ENCODE assay signal across 16 mouse cellular contexts in the genomic region with DNA sequence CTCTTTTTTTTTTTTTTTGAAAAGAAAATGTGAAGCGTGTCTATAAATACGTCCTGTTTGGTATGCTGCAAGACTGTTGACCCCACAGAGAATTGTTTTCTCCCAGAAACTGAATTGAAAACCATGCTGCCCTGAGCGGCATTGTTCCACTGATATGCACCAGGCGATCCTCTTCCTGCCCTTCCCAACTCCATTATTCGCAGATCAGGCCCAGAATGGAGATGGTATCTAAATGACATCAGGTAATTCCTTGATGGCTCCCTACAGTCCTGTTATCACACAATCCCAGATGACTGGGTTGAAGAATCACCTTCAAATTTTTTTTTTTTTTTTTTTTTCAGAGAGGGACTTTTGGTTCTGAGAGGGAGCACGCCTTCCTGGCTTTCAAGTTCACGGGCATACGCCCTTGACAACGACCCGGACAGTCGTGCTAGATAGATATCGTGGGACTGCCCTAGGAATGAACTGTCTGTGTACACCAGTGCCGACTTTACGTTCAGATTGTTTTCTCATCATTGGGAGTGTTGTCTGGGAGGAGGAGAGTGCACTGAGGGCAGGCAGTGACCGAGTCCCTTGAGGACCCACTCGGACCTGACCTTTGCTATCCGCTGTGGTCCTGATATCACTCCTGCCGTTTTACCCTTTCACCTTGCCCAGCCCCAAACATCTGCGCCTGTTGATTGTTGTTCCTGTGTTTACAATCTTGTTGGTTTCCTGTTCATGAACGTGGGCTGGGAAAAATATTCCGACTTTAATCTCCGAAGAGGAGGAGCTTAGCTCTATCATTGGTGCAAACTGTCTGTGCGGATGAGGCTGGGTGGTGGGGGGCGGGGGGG. TPM values are rescaled to one million over a fixed set of nuclear protein-coding genes. Genes with fewer than 3 reads are reported as not detected.
DNase-seq lines count a peak whose midpoint lies in the region; ATAC-seq and TF ChIP-seq lines count a peak whose summit lies in the region.
"Had no signal": no experiment of that assay in that cellular context is flagged by ENCODE, and none has a peak within 500 bp of the region (broad histone marks: within the 10 kb centered on the region; RNA-seq: fewer than 3 reads in every experiment).

No protein-coding gene starts in this region.

- H3K36me3 ChIP-seq in forebrain, postnatal 0 days (ENCODE audit: insufficient read depth): no peaks in the 10 kb centered on the region
- no peaks in the 10 kb centered on the region for H3K36me3 ChIP-seq in forebrain, embryonic 15.5 days
- H3K36me3 ChIP-seq in liver, embryonic 11.5 days (ENCODE audit: control insufficient read depth, insufficient read depth, low read length): no peaks in the 10 kb centered on the region
- H3K36me3 ChIP-seq in heart, embryonic 12.5 days: no peaks in the 10 kb centered on the region
- H3K36me3 ChIP-seq: embryonic facial prominence, embryonic 13.5 days; G1E; hindbrain, embryonic 12.5 days; neural tube, embryonic 12.5 days had no signal

- TF ChIP-seq CTCF in forebrain, postnatal 0 days (IDR thresholded peaks at IDR 0.05; ENCODE audit: low read depth): no peak

- H3K9ac ChIP-seq in forebrain, postnatal 0 days: no peak overlapping the region
- no peak overlapping the region for H3K9ac ChIP-seq in forebrain, embryonic 15.5 days (replicated peaks)
- H3K9ac ChIP-seq in liver, embryonic 11.5 days (ENCODE audit: low read depth, low read length): no peak overlapping the region
- H3K9ac ChIP-seq in heart, embryonic 12.5 days: no peak overlapping the region
- H3K9ac ChIP-seq: embryonic facial prominence, embryonic 13.5 days; hindbrain, embryonic 12.5 days; neural tube, embryonic 12.5 days had no signal

- 72% methylated on average over 24 of the region's 24 CpGs for WGBS in forebrain, postnatal 0 days
- 79% methylated on average over 24 of the region's 24 CpGs for WGBS in forebrain, embryonic 15.5 days
- WGBS in liver, embryonic 11.5 days: 51% methylated on average over 24 of the region's 24 CpGs
- WGBS in heart, embryonic 12.5 days: 38% methylated on average over 24 of the region's 24 CpGs

- H3K27me3 ChIP-seq in forebrain, postnatal 0 days (ENCODE audit: insufficient read depth, low read length): peaks cover 8% of the 10 kb centered on the region; the same call in 1 of the 2 replicates
- peaks cover 8% of the 10 kb centered on the region; the same call in 1 of the 2 replicates for H3K27me3 ChIP-seq in forebrain, embryonic 15.5 days
- peaks cover 4% of the 10 kb centered on the region; the same call in 1 of the 2 replicates for H3K27me3 ChIP-seq in liver, embryonic 11.5 days (replicated peaks; ENCODE audit: control insufficient read depth, insufficient read depth, low read length)
- no peaks in the 10 kb centered on the region for H3K27me3 ChIP-seq in heart, embryonic 12.5 days (replicated peaks)
- H3K27me3 ChIP-seq: neural tube, embryonic 12.5 days had no signal

- no peaks in the 10 kb centered on the region for H3K9me3 ChIP-seq in forebrain, postnatal 0 days (ENCODE audit: low read length)
- no peaks in the 10 kb centered on the region for H3K9me3 ChIP-seq in forebrain, embryonic 15.5 days
- no peaks in the 10 kb centered on the region for H3K9me3 ChIP-seq in liver, embryonic 11.5 days (ENCODE audit: control insufficient read depth, low read length)
- H3K9me3 ChIP-seq in heart, embryonic 12.5 days (replicated peaks): no peaks in the 10 kb centered on the region
- H3K9me3 ChIP-seq: embryonic facial prominence, embryonic 13.5 days; G1E; hindbrain, embryonic 12.5 days; neural tube, embryonic 12.5 days had no signal

- H3K4me2 ChIP-seq in forebrain, postnatal 0 days (ENCODE audit: low read depth): no peak overlapping the region
- H3K4me2 ChIP-seq in forebrain, embryonic 15.5 days (replicated peaks): no peak overlapping the region
- H3K4me2 ChIP-seq in liver, embryonic 11.5 days: 0 out of 2 replicates have a peak overlapping the region, but pooled peaks have one; percentile 2
- H3K4me2 ChIP-seq in heart, embryonic 12.5 days: peak overlapping the region; percentile 40
- H3K4me2 ChIP-seq: embryonic facial prominence, embryonic 13.5 days; hindbrain, embryonic 12.5 days; neural tube, embryonic 12.5 days had no signal

- no peak overlapping the region for H3K27ac ChIP-seq in forebrain, postnatal 0 days (ENCODE audit: low read depth, low read length)
- H3K27ac ChIP-seq in forebrain, embryonic 15.5 days (replicated peaks): no peak overlapping the region
- no peak overlapping the region for H3K27ac ChIP-seq in liver, embryonic 11.5 days (ENCODE audit: low read depth, low read length)
- no peak overlapping the region for H3K27ac ChIP-seq in heart, embryonic 12.5 days (ENCODE audit: poor library complexity, severe bottlenecking)
- H3K27ac ChIP-seq: embryonic facial prominence, embryonic 13.5 days; hindbrain, embryonic 12.5 days; neural tube, embryonic 12.5 days had no signal

- peak; percentile 50; the same call in 1 of the 2 replicates for ATAC-seq in forebrain, postnatal 0 days
- no peak for ATAC-seq in forebrain, embryonic 15.5 days (replicated peaks)
- no peak for ATAC-seq in liver, embryonic 11.5 days (replicated peaks; ENCODE audit: low FRiP score)
- ATAC-seq in heart, embryonic 12.5 days (ENCODE audit: insufficient number of reproducible peaks, low FRiP score): no peak
- no peak for ATAC-seq in frontal cortex, adult (ENCODE audit: low TSS enrichment)
- ATAC-seq: forebrain, embryonic 14.5 days had no signal

- no peaks in the 10 kb centered on the region for H3K4me1 ChIP-seq in forebrain, postnatal 0 days (ENCODE audit: insufficient read depth)
- 0 out of 2 replicates have a peak, but pooled peaks cover 2% of the 10 kb centered on the region for H3K4me1 ChIP-seq in forebrain, embryonic 15.5 days
- peaks cover 3% of the 10 kb centered on the region; the same call in 1 of the 2 replicates for H3K4me1 ChIP-seq in liver, embryonic 11.5 days (replicated peaks; ENCODE audit: control insufficient read depth, insufficient read depth, low read length)
- H3K4me1 ChIP-seq in heart, embryonic 12.5 days (replicated peaks): peaks cover 20% of the 10 kb centered on the region
- H3K4me1 ChIP-seq: neural tube, embryonic 12.5 days had no signal

- no peak overlapping the region for H3K4me3 ChIP-seq in forebrain, postnatal 0 days (ENCODE audit: low read depth, low read length)
- H3K4me3 ChIP-seq in forebrain, embryonic 15.5 days: no peak overlapping the region
- no peak overlapping the region for H3K4me3 ChIP-seq in liver, embryonic 11.5 days (ENCODE audit: low read depth, low read length)
- no peak overlapping the region for H3K4me3 ChIP-seq in heart, embryonic 12.5 days
- H3K4me3 ChIP-seq: embryonic facial prominence, embryonic 13.5 days; hindbrain, embryonic 12.5 days; neural tube, embryonic 12.5 days had no signal

- no peak for DNase-seq in forebrain, postnatal 0 days
- no peak for DNase-seq in liver, embryonic 11.5 days (ENCODE audit: low spot score)
- DNase-seq in liver: no peak
- peak; percentile 25 for DNase-seq in lung, postnatal 10 days
- no peak for DNase-seq in layer of hippocampus, adult 8-10 months (ENCODE audit: low spot score in 2 of 2)
- DNase-seq: cerebellum, adult 9-11 months; right cerebral cortex, adult 18-20 months had no signal

RNA-seq across cellular contexts. Expression of a gene that starts 8.7 kb away (rescaled TPM):
- 8.5 and 16.3 TPM in 2 replicates for total RNA-seq in forebrain, postnatal 0 days (2014; rRNA removed)
- 3.8 TPM in 2 replicates for polyA plus RNA-seq in forebrain, postnatal 0 days (2015; fragmentation: Nextera tagmentation; extraction: Ambion mirVana)
- polyA plus RNA-seq in forebrain, embryonic 15.5 days (2015; fragmentation: Nextera tagmentation; extraction: Ambion mirVana): 1.8 and 1.9 TPM in 2 replicates
- 0.27 and 0.57 TPM in 2 replicates for polyA plus RNA-seq in liver, embryonic 11.5 days (2014; fragmentation: Nextera tagmentation; extraction: Ambion mirVana)
- 4.6 and 4.7 TPM in 2 replicates for polyA plus RNA-seq in heart, embryonic 12.5 days (2016; fragmentation: Nextera tagmentation; extraction: Ambion mirVana)
- total RNA-seq in layer of hippocampus, adult 8-10 months (2022): 10 to 100 TPM in 2 of 4 experiments, 1 to 10 TPM in 2; 8.8 to 15.4 (median 9.7) TPM
- total RNA-seq: megakaryocyte, adult 5-6 weeks had no signal
- polyA plus RNA-seq: G1E had no signal

Comparison
In these comparisons a context has a peak if more than half of its experiments do, and no peak if none do; other contexts are left out.
1. H3K4me2 ChIP-seq: peak in liver, embryonic 11.5 days (single experiment) and heart, embryonic 12.5 days (single experiment); none in forebrain, postnatal 0 days (single experiment) and forebrain, embryonic 15.5 days (single experiment).